Mouse (Mus musculus) olfactory bulb, adult 2 months (tissue): ENCODE measurements at regions not wholly inside any gene's neighbourhood (a gene's known extent, or its start where the extent isn't known, plus 50 kb on each side); places are given as distances from the start of the nearest gene placed in this dataset.

Source experiments
- CTCF ChIP-seq: fragments of 200-500 bp; IDR thresholded peaks from 2 replicates; pipeline ENCODE4 v1.5.1; 2012; ENCODE audit warnings: low read depth, mild to moderate bottlenecking, low read length, moderate library complexity; ENCODE audit not compliant: insufficient read depth
- POLR2A ChIP-seq: fragments of 200-500 bp; IDR thresholded peaks from 2 replicates; pipeline ENCODE4 v1.6.1; 2012; ENCODE audit warnings: mild to moderate bottlenecking, low read depth, low read length, moderate library complexity; ENCODE audit not compliant: insufficient read depth

- no peak for TF ChIP-seq CTCF
- TF ChIP-seq POLR2A = no peak
Measured at GRCm38 (mm10) chr1:73532316-73532715, 516.6 kb upstream of the Tnp1 start.
